Comparison of ENCODE assay signal across 8 mouse cellular contexts in genomic region chr9:109087987-109088386, GRCm38 (mm10). TPM values are rescaled to one million over a fixed set of nuclear protein-coding genes. Genes with fewer than 3 reads are reported as not detected.
DNase-seq lines count a peak whose midpoint lies in the region; ATAC-seq and TF ChIP-seq lines count a peak whose summit lies in the region.

No protein-coding gene starts in this region.

- H3K27ac ChIP-seq in heart, adult 2 months, result no peak overlapping the region
- H3K27ac ChIP-seq in heart, embryonic 11.5 days (ENCODE audit: low read depth, low read length), result no peak overlapping the region
- H3K27ac ChIP-seq in forebrain, postnatal 0 days (ENCODE audit: low read depth, low read length), result no peak overlapping the region
- no peak overlapping the region for H3K27ac ChIP-seq in midbrain, embryonic 11.5 days (ENCODE audit: low read depth, low read length)

- no peaks in the 10 kb centered on the region for H3K36me3 ChIP-seq in heart, adult 2 months (ENCODE audit: control insufficient read depth, insufficient read depth, low read length)
- 0 out of 2 replicates have a peak, but pooled peaks cover 3% of the 10 kb centered on the region for H3K36me3 ChIP-seq in heart, embryonic 11.5 days (ENCODE audit: control insufficient read depth, insufficient read depth, low read length)
- H3K36me3 ChIP-seq in forebrain, postnatal 0 days (ENCODE audit: insufficient read depth), result peaks cover 13% of the 10 kb centered on the region
- H3K36me3 ChIP-seq in midbrain, embryonic 11.5 days (ENCODE audit: control insufficient read depth, insufficient read depth, low read length), result 0 out of 2 replicates have a peak, but pooled peaks cover 3% of the 10 kb centered on the region

- TF ChIP-seq CTCF in heart, adult 2 months (IDR thresholded peaks at IDR 0.05), result peak; percentile 84
- TF ChIP-seq CTCF in forebrain, postnatal 0 days (IDR thresholded peaks at IDR 0.05; ENCODE audit: low read depth), result peak; percentile 70

- no peaks in the 10 kb centered on the region for H3K27me3 ChIP-seq in heart, adult 2 months (ENCODE audit: control insufficient read depth, insufficient read depth, low read length)
- H3K27me3 ChIP-seq in heart, embryonic 11.5 days (ENCODE audit: control insufficient read depth, insufficient read depth, low read length), result no peaks in the 10 kb centered on the region
- H3K27me3 ChIP-seq in forebrain, postnatal 0 days (ENCODE audit: insufficient read depth, low read length), result no peaks in the 10 kb centered on the region
- no peaks in the 10 kb centered on the region for H3K27me3 ChIP-seq in midbrain, embryonic 11.5 days (ENCODE audit: control insufficient read depth, insufficient read depth, low read length)

- no peaks in the 10 kb centered on the region for H3K79me2 ChIP-seq in heart, adult 2 months (replicated peaks; ENCODE audit: control insufficient read depth, insufficient read depth, low read length)

- H3K4me1 ChIP-seq in heart, adult 2 months (ENCODE audit: control insufficient read depth, insufficient read depth, low read length), result peaks cover 5% of the 10 kb centered on the region; the same call in 1 of the 2 replicates
- H3K4me1 ChIP-seq in heart, embryonic 11.5 days (ENCODE audit: control insufficient read depth, insufficient read depth, low read length), result peaks cover 3% of the 10 kb centered on the region; the same call in 1 of the 2 replicates
- H3K4me1 ChIP-seq in forebrain, postnatal 0 days (ENCODE audit: insufficient read depth), result no peaks in the 10 kb centered on the region
- H3K4me1 ChIP-seq in midbrain, embryonic 11.5 days (ENCODE audit: control insufficient read depth, insufficient read depth, low read length), result peaks cover 7% of the 10 kb centered on the region

- TF ChIP-seq POLR2A in heart, adult 2 months (IDR thresholded peaks at IDR 0.05; ENCODE audit: insufficient read depth, low read depth, low read length), result no peak

- peak in 1 of 2 experiments; percentile 36 for DNase-seq in heart, adult 2 months
- peak; percentile 47 for DNase-seq in urinary bladder, postnatal 25 days (ENCODE audit: low spot score)
- no peak for DNase-seq in urinary bladder, postnatal 4 days (ENCODE audit: low spot score in 2 of 2)
- DNase-seq in forebrain, postnatal 0 days, result peak; percentile 65
- DNase-seq in layer of hippocampus, postnatal 36 days, result peak; percentile 44 to 45
- peak; percentile 38 for DNase-seq in testis, postnatal 14 days (ENCODE audit: low spot score)
- no peak for DNase-seq in midbrain, embryonic 11.5 days (ENCODE audit: low spot score, missing footprints)

- ATAC-seq in heart, embryonic 11.5 days (replicated peaks; ENCODE audit: insufficient number of reproducible peaks, low FRiP score, low TSS enrichment), result no peak
- peak; percentile 56 for ATAC-seq in forebrain, postnatal 0 days
- ATAC-seq in midbrain, embryonic 11.5 days (ENCODE audit: low FRiP score), result no peak

- no peaks in the 10 kb centered on the region for H3K9me3 ChIP-seq in heart, embryonic 11.5 days (replicated peaks; ENCODE audit: control insufficient read depth, low read length)
- H3K9me3 ChIP-seq in forebrain, postnatal 0 days (ENCODE audit: low read length), result no peaks in the 10 kb centered on the region
- H3K9me3 ChIP-seq in midbrain, embryonic 11.5 days (ENCODE audit: control insufficient read depth, low read length), result no peaks in the 10 kb centered on the region

- intact Hi-C loops in heart, adult 2 months (cut with DNase I), result loop anchor here (1.0 to 5.0 kb wide), 2 partner anchors 34 to 774 kb away; no protein-coding TSS in a partner anchor

- H3K4me2 ChIP-seq in heart, embryonic 11.5 days, result no peak overlapping the region
- H3K4me2 ChIP-seq in forebrain, postnatal 0 days (ENCODE audit: low read depth), result no peak overlapping the region
- H3K4me2 ChIP-seq in midbrain, embryonic 11.5 days, result no peak overlapping the region

- 10% methylated on average over 5 of the region's 5 CpGs for WGBS in heart, adult 2 months
- 19% methylated on average over 5 of the region's 5 CpGs for WGBS in heart, embryonic 11.5 days (ENCODE audit: insufficient replicate concordance)
- 3% methylated on average over 5 of the region's 5 CpGs for WGBS in forebrain, postnatal 0 days
- 14% methylated on average over 5 of the region's 5 CpGs for WGBS in midbrain, embryonic 11.5 days

- H3K4me3 ChIP-seq in heart, adult 2 months, result no peak overlapping the region
- H3K4me3 ChIP-seq in heart, embryonic 11.5 days (ENCODE audit: low read depth, low read length), result no peak overlapping the region
- H3K4me3 ChIP-seq in forebrain, postnatal 0 days (ENCODE audit: low read depth, low read length), result no peak overlapping the region
- H3K4me3 ChIP-seq in midbrain, embryonic 11.5 days (ENCODE audit: low read depth, low read length), result no peak overlapping the region

- H3K9ac ChIP-seq in heart, adult 2 months (ENCODE audit: low read depth, low read length), result peak overlapping the region; percentile 14; the same call in 1 of the 2 replicates
- H3K9ac ChIP-seq in heart, embryonic 11.5 days (ENCODE audit: low read depth, low read length), result no peak overlapping the region
- H3K9ac ChIP-seq in forebrain, postnatal 0 days, result no peak overlapping the region
- H3K9ac ChIP-seq in midbrain, embryonic 11.5 days (ENCODE audit: low read length), result no peak overlapping the region

- no peak for TF ChIP-seq EP300 in heart, adult 2 months (IDR thresholded peaks at IDR 0.05; ENCODE audit: insufficient read depth, low read depth, low read length)

RNA-seq across cellular contexts. Expression of gene Tma7, which starts 5.6 kb away (rescaled TPM):
- total RNA-seq in heart, adult 2 months (2021), result 100 to 1,000 TPM; 218 to 235 TPM
- polyA plus RNA-seq in heart, adult 2 months (2012; rRNA removed), result 41.4 and 59.3 TPM in 2 replicates
- polyA plus RNA-seq in heart, embryonic 11.5 days (2014; fragmentation: Nextera tagmentation; extraction: Ambion mirVana), result 776 and 790 TPM in 2 replicates
- total RNA-seq in forebrain, postnatal 0 days (2014; rRNA removed), result 177 and 216 TPM in 2 replicates
- polyA plus RNA-seq in forebrain, postnatal 0 days (2015; fragmentation: Nextera tagmentation; extraction: Ambion mirVana), result 695 and 816 TPM in 2 replicates
- 100 to 1,000 TPM; 303 to 338 TPM for total RNA-seq in layer of hippocampus, postnatal 36 days (2021)
- 819 and 852 TPM in 2 replicates for polyA plus RNA-seq in midbrain, embryonic 11.5 days (2014; fragmentation: Nextera tagmentation; extraction: Ambion mirVana)

RNA-seq across cellular contexts. Expression of gene Ccdc51, which starts 5.7 kb away (rescaled TPM):
- total RNA-seq in heart, adult 2 months (2021), result 10 to 100 TPM; 11.1 to 11.8 TPM
- 7.0 and 9.2 TPM in 2 replicates for polyA plus RNA-seq in heart, adult 2 months (2012; rRNA removed)
- polyA plus RNA-seq in heart, embryonic 11.5 days (2014; fragmentation: Nextera tagmentation; extraction: Ambion mirVana), result 15.5 and 15.8 TPM in 2 replicates
- total RNA-seq in forebrain, postnatal 0 days (2014; rRNA removed), result 12.2 and 12.9 TPM in 2 replicates
- 6.4 and 7.2 TPM in 2 replicates for polyA plus RNA-seq in forebrain, postnatal 0 days (2015; fragmentation: Nextera tagmentation; extraction: Ambion mirVana)
- total RNA-seq in layer of hippocampus, postnatal 36 days (2021), result 1 to 10 TPM; 8.5 to 9.1 TPM
- 11.4 and 14.2 TPM in 2 replicates for polyA plus RNA-seq in midbrain, embryonic 11.5 days (2014; fragmentation: Nextera tagmentation; extraction: Ambion mirVana)

RNA-seq across cellular contexts. Expression of gene Plxnb1, which starts 7.2 kb away (rescaled TPM):
- total RNA-seq in heart, adult 2 months (2021), result 10 to 100 TPM; 15.7 to 21.1 TPM
- polyA plus RNA-seq in heart, adult 2 months (2012; rRNA removed), result 25.0 and 31.9 TPM in 2 replicates
- polyA plus RNA-seq in heart, embryonic 11.5 days (2014; fragmentation: Nextera tagmentation; extraction: Ambion mirVana), result 5.5 and 6.8 TPM in 2 replicates
- 56.3 and 78.2 TPM in 2 replicates for total RNA-seq in forebrain, postnatal 0 days (2014; rRNA removed)
- polyA plus RNA-seq in forebrain, postnatal 0 days (2015; fragmentation: Nextera tagmentation; extraction: Ambion mirVana), result 7.3 and 10.2 TPM in 2 replicates
- 10 to 100 TPM; 79.7 to 88.6 TPM for total RNA-seq in layer of hippocampus, postnatal 36 days (2021)
- polyA plus RNA-seq in midbrain, embryonic 11.5 days (2014; fragmentation: Nextera tagmentation; extraction: Ambion mirVana), result 17.1 and 17.7 TPM in 2 replicates

RNA-seq across cellular contexts. Expression of gene Atrip, which starts 14.1 kb away (rescaled TPM):
- total RNA-seq in heart, adult 2 months (2021), result 1 to 10 TPM; 8.0 to 9.0 TPM
- 10.0 and 13.9 TPM in 2 replicates for polyA plus RNA-seq in heart, adult 2 months (2012; rRNA removed)
- polyA plus RNA-seq in heart, embryonic 11.5 days (2014; fragmentation: Nextera tagmentation; extraction: Ambion mirVana), result 18.0 and 18.6 TPM in 2 replicates
- 45.2 and 46.1 TPM in 2 replicates for total RNA-seq in forebrain, postnatal 0 days (2014; rRNA removed)
- 34.6 and 34.8 TPM in 2 replicates for polyA plus RNA-seq in forebrain, postnatal 0 days (2015; fragmentation: Nextera tagmentation; extraction: Ambion mirVana)
- total RNA-seq in layer of hippocampus, postnatal 36 days (2021), result 10 to 100 TPM; 28.1 to 31.0 TPM
- 21.7 and 25.0 TPM in 2 replicates for polyA plus RNA-seq in midbrain, embryonic 11.5 days (2014; fragmentation: Nextera tagmentation; extraction: Ambion mirVana)

RNA-seq across cellular contexts. Expression of gene Trex1, which starts 28.5 kb away (rescaled TPM):
- 10 to 100 TPM; 12.6 to 13.3 TPM for total RNA-seq in heart, adult 2 months (2021)
- polyA plus RNA-seq in heart, adult 2 months (2012; rRNA removed), result 45.8 and 55.2 TPM in 2 replicates
- polyA plus RNA-seq in heart, embryonic 11.5 days (2014; fragmentation: Nextera tagmentation; extraction: Ambion mirVana), result 5.7 and 7.0 TPM in 2 replicates
- 22.5 and 25.3 TPM in 2 replicates for total RNA-seq in forebrain, postnatal 0 days (2014; rRNA removed)
- 16.5 and 20.3 TPM in 2 replicates for polyA plus RNA-seq in forebrain, postnatal 0 days (2015; fragmentation: Nextera tagmentation; extraction: Ambion mirVana)
- 10 to 100 TPM; 15.6 to 17.2 TPM for total RNA-seq in layer of hippocampus, postnatal 36 days (2021)
- polyA plus RNA-seq in midbrain, embryonic 11.5 days (2014; fragmentation: Nextera tagmentation; extraction: Ambion mirVana), result 7.1 and 7.3 TPM in 2 replicates

Comparison
In these comparisons a context has a peak if more than half of its experiments do, and no peak if none do; other contexts are left out.
1. DNase-seq: peak in urinary bladder, postnatal 25 days (single experiment), forebrain, postnatal 0 days (single experiment), layer of hippocampus, postnatal 36 days (2 of 2) and testis, postnatal 14 days (single experiment); none in urinary bladder, postnatal 4 days (0 of 2) and midbrain, embryonic 11.5 days (single experiment).
2. RNA of gene Tma7, which starts 5.6 kb away (polyA plus RNA-seq): 819 to 852 TPM in midbrain, embryonic 11.5 days, 776 to 790 TPM in heart, embryonic 11.5 days and 695 to 816 TPM in forebrain, postnatal 0 days; 41.4 to 59.3 TPM in heart, adult 2 months; every median in the first group is over 10 times any median in the second.